Mouse (Mus musculus) kidney, embryonic 16.5 days (tissue): ENCODE results near the gene Naf1. TPM values are rescaled to one million over a fixed set of nuclear protein-coding genes. Genes with fewer than 3 reads are reported as not detected.

Experiments used
- ATAC-seq: fragments of 200-750 bp; cut with Nextera tagmentation; 2 replicates; pipeline ENCODE4 v1.8.0; 2017; ENCODE audit warnings: moderate TSS enrichment; ENCODE audit not compliant: low FRiP score, low TSS enrichment
- H3K27ac ChIP-seq: fragments of 300-500 bp; sonication (generic); 2 replicates; pipeline ENCODE4 v1.5.1; 2014; ENCODE audit warnings: low read length
- H3K27me3 ChIP-seq: fragments of 300-500 bp; sonication (generic); 2 replicates; pipeline ENCODE4 v1.6.1; 2014; ENCODE audit warnings: low read length, control low read depth, mixed read lengths; ENCODE audit not compliant: insufficient read depth
- H3K36me3 ChIP-seq: fragments of 300-500 bp; sonication (generic); 2 replicates; pipeline ENCODE4 v1.6.1; 2014; ENCODE audit warnings: low read length, control low read depth, mixed read lengths; ENCODE audit not compliant: insufficient read depth
- H3K4me1 ChIP-seq: fragments of 300-500 bp; sonication (generic); 2 replicates; pipeline ENCODE4 v1.6.1; 2014; ENCODE audit warnings: low read length, control low read depth, mixed read lengths; ENCODE audit not compliant: insufficient read depth
- H3K4me2 ChIP-seq: fragments of 300-500 bp; sonication (generic); replicated peaks from 2 replicates; pipeline ENCODE4 v1.6.1; 2014; ENCODE audit warnings: low read depth, low read length
- H3K4me3 ChIP-seq: fragments of 300-500 bp; sonication (generic); 2 replicates; pipeline ENCODE4 v1.5.1; 2014; ENCODE audit warnings: mild to moderate bottlenecking, low read length
- H3K9ac ChIP-seq: fragments of 300-500 bp; sonication (generic); replicated peaks from 2 replicates; pipeline ENCODE4 v1.6.1; 2014; ENCODE audit warnings: low read length
- H3K9me3 ChIP-seq: fragments of 300-500 bp; sonication (generic); 2 replicates; pipeline ENCODE4 v1.6.1; 2016; ENCODE audit warnings: low read length, control low read depth
- WGBS: fragments of 180-500 bp; shearing (Covaris S2); extraction: QIAGEN DNeasy Blood & Tissue Kit; methylation state at CpG from one replicate; pipeline ENCODE4 v1.1.7; 2014; 5-methylcytosine and 5-hydroxymethylcytosine counted together
- polyA plus RNA-seq: library from polyadenylated mRNA; unstranded; fragments of >200 nt; fragmentation: Nextera tagmentation; extraction: Ambion mirVana; gene quantifications from 2 replicates; pipeline ENCODE4 v1.2.1, GENCODE M21; 2015

Naf1 gene
- polyA plus RNA-seq, 1 experiment from 2014 or later = 2.8 TPM

- ATAC-seq = no peak
- Histone ChIP-seq H3K9me3 (no peaks in the 10 kb centered on the region), H3K4me2 (no peak overlapping the region), H3K27ac (no peak overlapping the region), H3K4me3 (no peak overlapping the region), H3K27me3 (no peaks in the 10 kb centered on the region), H3K9ac (no peak overlapping the region), H3K4me1 (no peaks in the 10 kb centered on the region), H3K36me3 (no peaks in the 10 kb centered on the region)
- 66% methylated on average over 2 of the region's 2 CpGs for WGBS
These were observed 45.0 kb downstream of the Naf1 start for GRCm38 (mm10) chr8:66905000-66905399.

GRCm38 (mm10) chr8:66905557-66905956 lies 45.5 kb downstream of the Naf1 start:
- no peaks in the 10 kb centered on the region for H3K4me1 ChIP-seq
- H3K4me2 ChIP-seq = no peak overlapping the region
- H3K27me3 ChIP-seq = no peaks in the 10 kb centered on the region
- H3K4me3 ChIP-seq = no peak overlapping the region
- no peaks in the 10 kb centered on the region for H3K36me3 ChIP-seq
- no peak for ATAC-seq
- H3K9me3 ChIP-seq = no peaks in the 10 kb centered on the region
- H3K27ac ChIP-seq = no peak overlapping the region
- no peak overlapping the region for H3K9ac ChIP-seq
- 92% methylated on average over 4 of the region's 4 CpGs for WGBS

GRCm38 (mm10) chr8:66906116-66906515 lies 46.1 kb downstream of the Naf1 start:
- no peak overlapping the region for H3K27ac ChIP-seq
- H3K4me3 ChIP-seq = no peak overlapping the region
- H3K36me3 ChIP-seq = no peaks in the 10 kb centered on the region
- WGBS = 80% methylated on average over 8 of the region's 8 CpGs
- no peaks in the 10 kb centered on the region for H3K27me3 ChIP-seq
- no peaks in the 10 kb centered on the region for H3K4me1 ChIP-seq
- H3K9me3 ChIP-seq = no peaks in the 10 kb centered on the region
- no peak overlapping the region for H3K4me2 ChIP-seq
- H3K9ac ChIP-seq = no peak overlapping the region
- no peak for ATAC-seq

GRCm38 (mm10) chr8:66910684-66911083 lies 50.7 kb downstream of the Naf1 start:
- no peak for ATAC-seq

GRCm38 (mm10) chr8:66913616-66914536 lies 53.9 kb downstream of the Naf1 start:
- Histone ChIP-seq H3K4me1 (no peaks in the 10 kb centered on the region), H3K27me3 (no peaks in the 10 kb centered on the region), H3K4me3 (no peak overlapping the region), H3K4me2 (no peak overlapping the region), H3K36me3 (no peaks in the 10 kb centered on the region), H3K9ac (no peak overlapping the region), H3K27ac (no peak overlapping the region), H3K9me3 (no peaks in the 10 kb centered on the region)
- WGBS = 65% methylated on average over 14 of the region's 14 CpGs
- no peak for ATAC-seq

More at GRCm38 (mm10) chr8:66910684-66911083, 50.7 kb downstream of the Naf1 start:
- Histone ChIP-seq H3K36me3 (no peaks in the 10 kb centered on the region), H3K9me3 (no peaks in the 10 kb centered on the region), H3K4me3 (no peak overlapping the region), H3K27me3 (no peaks in the 10 kb centered on the region), H3K4me2 (no peak overlapping the region), H3K4me1 (no peaks in the 10 kb centered on the region), H3K9ac (no peak overlapping the region), H3K27ac (no peak overlapping the region)
- 52% methylated on average over 6 of the region's 6 CpGs for WGBS

GRCm38 (mm10) chr8:66916056-66916455 lies 56.0 kb downstream of the Naf1 start:
- no peaks in the 10 kb centered on the region for H3K27me3 ChIP-seq

GRCm38 (mm10) chr8:66917695-66918467 lies 57.9 kb downstream of the Naf1 start:
- Histone ChIP-seq H3K4me2 (no peak overlapping the region), H3K4me3 (no peak overlapping the region), H3K9me3 (no peaks in the 10 kb centered on the region), H3K27me3 (no peaks in the 10 kb centered on the region), H3K9ac (no peak overlapping the region), H3K36me3 (no peaks in the 10 kb centered on the region), H3K27ac (no peak overlapping the region), H3K4me1 (no peaks in the 10 kb centered on the region)
- ATAC-seq = peak; percentile 54; the same call in 1 of the 2 replicates
- WGBS = 61% methylated on average over 6 of the region's 6 CpGs

More at GRCm38 (mm10) chr8:66916056-66916455, 56.0 kb downstream of the Naf1 start:
- Histone ChIP-seq H3K36me3 (no peaks in the 10 kb centered on the region), H3K4me2 (no peak overlapping the region), H3K4me1 (no peaks in the 10 kb centered on the region), H3K9ac (no peak overlapping the region), H3K9me3 (no peaks in the 10 kb centered on the region), H3K4me3 (no peak overlapping the region), H3K27ac (no peak overlapping the region)
- no peak for ATAC-seq
- WGBS = 71% methylated on average over 7 of the region's 7 CpGs

GRCm38 (mm10) chr8:66918471-66918870 lies 58.5 kb downstream of the Naf1 start:
- 52% methylated on average over 4 of the region's 4 CpGs for WGBS
- Histone ChIP-seq H3K4me1 (no peaks in the 10 kb centered on the region), H3K4me3 (no peak overlapping the region), H3K27ac (no peak overlapping the region), H3K36me3 (no peaks in the 10 kb centered on the region), H3K27me3 (no peaks in the 10 kb centered on the region), H3K9me3 (no peaks in the 10 kb centered on the region), H3K4me2 (no peak overlapping the region), H3K9ac (no peak overlapping the region)
- ATAC-seq = peak; percentile 59; the same call in 1 of the 2 replicates

GRCm38 (mm10) chr8:66933746-66934145 lies 73.7 kb downstream of the Naf1 start:
- no peaks in the 10 kb centered on the region for H3K27me3 ChIP-seq
- no peak overlapping the region for H3K4me3 ChIP-seq
- no peaks in the 10 kb centered on the region for H3K36me3 ChIP-seq
- ATAC-seq = no peak
- H3K4me1 ChIP-seq = no peaks in the 10 kb centered on the region
- H3K4me2 ChIP-seq = no peak overlapping the region
- no peak overlapping the region for H3K9ac ChIP-seq
- no peaks in the 10 kb centered on the region for H3K9me3 ChIP-seq
- no peak overlapping the region for H3K27ac ChIP-seq
- 92% methylated on average over 4 of the region's 4 CpGs for WGBS
